Mouse (Mus musculus) kidney, adult 2 months (tissue): Measurements from ENCODE around the gene Phox2a. TPM values are rescaled to one million over a fixed set of nuclear protein-coding genes. Genes with fewer than 3 reads are reported as not detected.

ENCODE experiments used
- DNase-seq: peaks from one replicate; pipeline ENCODE4 v3.0.0; 2021
- H3K27ac ChIP-seq: fragments of 200-500 bp; 2 replicates; pipeline ENCODE4 v1.5.1; 2012; ENCODE audit warnings: low read depth, low read length, control low read depth, inconsistent platforms; ENCODE audit not compliant: insufficient read depth
- H3K27me3 ChIP-seq: fragments of 200-500 bp; replicated peaks from 2 replicates; pipeline ENCODE4 v1.6.1; 2012; ENCODE audit warnings: mild to moderate bottlenecking, moderate library complexity, low read length, inconsistent platforms; ENCODE audit not compliant: control insufficient read depth, insufficient read depth
- H3K36me3 ChIP-seq: fragments of 200-500 bp; 2 replicates; pipeline ENCODE4 v1.6.1; 2012; ENCODE audit warnings: mild to moderate bottlenecking, moderate library complexity, low read length, inconsistent platforms; ENCODE audit not compliant: control insufficient read depth, insufficient read depth
- H3K4me1 ChIP-seq: fragments of 200-500 bp; 2 replicates; pipeline ENCODE4 v1.6.1; 2011; ENCODE audit warnings: low read length; ENCODE audit not compliant: control insufficient read depth, insufficient read depth
- H3K4me3 ChIP-seq: fragments of 200-500 bp; 2 replicates; pipeline ENCODE4 v1.5.1; 2011; ENCODE audit warnings: mild to moderate bottlenecking, low read depth, low read length, control low read depth; ENCODE audit not compliant: insufficient read depth
- CTCF ChIP-seq: fragments of 200-500 bp; conservative IDR thresholded peaks from 2 replicates; pipeline ENCODE4 v1.5.1; 2011; ENCODE audit warnings: low read depth, mild to moderate bottlenecking, control low read depth, low read length, moderate library complexity, mixed read lengths; ENCODE audit not compliant: insufficient read depth, insufficient read length
- POLR2A ChIP-seq: fragments of 200-500 bp; IDR thresholded peaks from one replicate; pipeline ENCODE4 v1.6.1; 2011; ENCODE audit warnings: low read depth, low read length, control low read depth
- WGBS: fragments of 180-500 bp; shearing (Covaris S2); methylation state at CpG from one replicate; pipeline ENCODE4 v1.1.7; 2018; 5-methylcytosine and 5-hydroxymethylcytosine counted together
- polyA plus RNA-seq: library from polyadenylated mRNA; depleted of rRNA; stranded (reverse); fragments of >200 nt; gene quantifications from 2 replicates; pipeline ENCODE4 v1.2.3, GENCODE M21; 2012

Gene Phox2a
- polyA plus RNA-seq, 1 experiment: 0.20 TPM

- TF ChIP-seq CTCF (no peak), POLR2A (no peak)
- Histone ChIP-seq H3K27me3 (no peaks in the 10 kb centered on the region), H3K4me3 (no peak overlapping the region), H3K27ac (no peak overlapping the region), H3K4me1 (no peaks in the 10 kb centered on the region), H3K36me3 (no peaks in the 10 kb centered on the region)
- WGBS: 68% methylated on average over 6 of the region's 6 CpGs
- no peak for DNase-seq
These were observed 26.1 kb downstream of the Phox2a start for GRCm38 (mm10) chr7:101844186-101844585.

- Histone ChIP-seq H3K4me1 (no peaks in the 10 kb centered on the region; the same call in 1 of the 2 replicates), H3K4me3 (no peak overlapping the region), H3K27ac (no peak overlapping the region), H3K27me3 (no peaks in the 10 kb centered on the region), H3K36me3 (no peaks in the 10 kb centered on the region)
- DNase-seq: no peak
- WGBS: 95% methylated on average over 1 of the region's 1 CpGs
- TF ChIP-seq POLR2A (no peak), CTCF (no peak)
These were observed 29.8 kb downstream of the Phox2a start for GRCm38 (mm10) chr7:101847934-101848333.

- Histone ChIP-seq H3K27me3 (no peaks in the 10 kb centered on the region), H3K27ac (no peak overlapping the region), H3K36me3 (no peaks in the 10 kb centered on the region; the same call in 1 of the 2 replicates), H3K4me1 (no peaks in the 10 kb centered on the region; the same call in 1 of the 2 replicates), H3K4me3 (no peak overlapping the region)
- TF ChIP-seq CTCF (no peak), POLR2A (no peak)
- DNase-seq: no peak
- WGBS: 58% methylated on average over 6 of the region's 6 CpGs
These were observed 33.6 kb downstream of the Phox2a start for GRCm38 (mm10) chr7:101851689-101852088.

- H3K36me3 ChIP-seq: peaks cover 1% of the 10 kb centered on the region; the same call in 1 of the 2 replicates
- H3K4me1 ChIP-seq: no peaks in the 10 kb centered on the region; the same call in 1 of the 2 replicates
- DNase-seq: peak; percentile 57
- H3K27ac ChIP-seq: no peak overlapping the region
- H3K27me3 ChIP-seq: no peaks in the 10 kb centered on the region
- WGBS: 77% methylated on average over 6 of the region's 6 CpGs
- TF ChIP-seq CTCF (no peak), POLR2A (no peak)
- no peak overlapping the region for H3K4me3 ChIP-seq
These were observed 34.7 kb downstream of the Phox2a start for GRCm38 (mm10) chr7:101852846-101853245.

- Histone ChIP-seq H3K27me3 (no peaks in the 10 kb centered on the region), H3K36me3 (peaks cover 1% of the 10 kb centered on the region; the same call in 1 of the 2 replicates), H3K4me3 (no peak overlapping the region), H3K4me1 (no peaks in the 10 kb centered on the region; the same call in 1 of the 2 replicates), H3K27ac (no peak overlapping the region)
- WGBS: 89% methylated on average over 2 of the region's 2 CpGs
- no peak for TF ChIP-seq POLR2A
- no peak for TF ChIP-seq CTCF
- no peak for DNase-seq
These were observed 35.7 kb downstream of the Phox2a start for GRCm38 (mm10) chr7:101853816-101854215.

- Histone ChIP-seq H3K27ac (no peak within 1 kb of the TSS), H3K36me3 (peaks cover 3% of the 10 kb centered on the region; the same call in 1 of the 2 replicates), H3K4me3 (no peak within 1 kb of the TSS), H3K4me1 (peaks cover 2% of the 10 kb centered on the region; the same call in 1 of the 2 replicates), H3K27me3 (no peaks in the 10 kb centered on the region)
- TF ChIP-seq POLR2A (no peak), CTCF (no peak)
- WGBS: 89% methylated on average over 4 of the region's 4 CpGs
- DNase-seq: no peak
These were observed 39.0 kb downstream of the Phox2a start, which contains the start of gene Folr2 for GRCm38 (mm10) chr7:101857094-101857493. TSS of gene Folr2 (minus strand) at chr7:101857194.

GRCm38 (mm10) chr7:101858362-101858761 is 40.2 kb downstream of the Phox2a start:
- TF ChIP-seq CTCF (no peak), POLR2A (no peak)
- H3K27me3 ChIP-seq: no peaks in the 10 kb centered on the region
- no peak overlapping the region for H3K4me3 ChIP-seq
- no peak for DNase-seq
- peaks cover 3% of the 10 kb centered on the region; the same call in 1 of the 2 replicates for H3K36me3 ChIP-seq
- WGBS: 70% methylated on average over 9 of the region's 9 CpGs
- H3K4me1 ChIP-seq: peaks cover 2% of the 10 kb centered on the region; the same call in 1 of the 2 replicates
- H3K27ac ChIP-seq: no peak overlapping the region

GRCm38 (mm10) chr7:101860978-101861377 is 42.9 kb downstream of the Phox2a start:
- TF ChIP-seq POLR2A (no peak), CTCF (no peak)
- H3K27ac ChIP-seq: peak overlapping the region; percentile 52; the same call in 1 of the 2 replicates
- no peaks in the 10 kb centered on the region for H3K27me3 ChIP-seq
- H3K4me1 ChIP-seq: peaks cover 4% of the 10 kb centered on the region; the same call in 1 of the 2 replicates
- DNase-seq: peak; percentile 90
- peaks cover 3% of the 10 kb centered on the region; the same call in 1 of the 2 replicates for H3K36me3 ChIP-seq
- H3K4me3 ChIP-seq: no peak overlapping the region
